Mouse (Mus musculus) WW6 (cell line): ENCODE data around the gene Chrna10.

ENCODE experiments used
- DNase-seq: peaks from one replicate; pipeline ENCODE4 v3.0.0-alpha.2; 2013; ENCODE audit warnings: low read depth, low spot score

Gene Chrna10

GRCm38 (mm10) chr7:102081784-102082183 is 34.8 kb downstream of the Chrna10 start:
- DNase-seq: no peak

- no peak for DNase-seq
Measured at GRCm38 (mm10) chr7:102080311-102080710, 36.3 kb downstream of the Chrna10 start.

GRCm38 (mm10) chr7:102078517-102078916 is 38.1 kb downstream of the Chrna10 start:
- no peak for DNase-seq

DNA sequence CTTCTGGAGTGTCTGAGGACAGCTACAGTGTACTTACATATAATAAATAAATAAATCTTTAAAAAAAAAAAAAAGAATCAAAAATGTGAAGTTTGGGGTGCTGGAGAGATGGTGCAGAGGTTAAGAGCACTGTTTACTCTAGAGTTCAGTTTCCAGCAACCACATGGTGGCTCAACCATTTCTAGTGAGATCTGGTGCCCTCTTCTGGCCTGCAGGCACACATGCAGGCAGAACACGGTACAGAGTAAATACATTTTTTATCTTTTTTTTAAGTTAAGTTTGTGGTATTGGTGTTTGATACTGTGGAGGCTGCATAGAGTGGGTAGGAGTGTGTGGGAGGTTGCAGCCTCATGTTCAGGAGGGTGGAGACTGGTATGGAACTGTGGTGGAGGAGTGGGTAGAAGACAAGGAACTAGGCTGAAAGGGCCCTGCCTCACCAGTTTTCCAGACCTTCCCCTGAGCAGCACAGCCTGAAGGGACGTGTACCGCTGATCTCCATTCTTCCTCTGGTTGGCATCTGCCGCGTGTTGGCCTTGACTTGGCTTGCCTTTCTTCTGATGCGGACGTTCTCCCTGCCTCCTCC is 39.8 kb downstream of the Chrna10 start:
- no peak for DNase-seq

GRCm38 (mm10) chr7:102066363-102066762 is 50.3 kb downstream of the Chrna10 start:
- no peak for DNase-seq

DNA sequence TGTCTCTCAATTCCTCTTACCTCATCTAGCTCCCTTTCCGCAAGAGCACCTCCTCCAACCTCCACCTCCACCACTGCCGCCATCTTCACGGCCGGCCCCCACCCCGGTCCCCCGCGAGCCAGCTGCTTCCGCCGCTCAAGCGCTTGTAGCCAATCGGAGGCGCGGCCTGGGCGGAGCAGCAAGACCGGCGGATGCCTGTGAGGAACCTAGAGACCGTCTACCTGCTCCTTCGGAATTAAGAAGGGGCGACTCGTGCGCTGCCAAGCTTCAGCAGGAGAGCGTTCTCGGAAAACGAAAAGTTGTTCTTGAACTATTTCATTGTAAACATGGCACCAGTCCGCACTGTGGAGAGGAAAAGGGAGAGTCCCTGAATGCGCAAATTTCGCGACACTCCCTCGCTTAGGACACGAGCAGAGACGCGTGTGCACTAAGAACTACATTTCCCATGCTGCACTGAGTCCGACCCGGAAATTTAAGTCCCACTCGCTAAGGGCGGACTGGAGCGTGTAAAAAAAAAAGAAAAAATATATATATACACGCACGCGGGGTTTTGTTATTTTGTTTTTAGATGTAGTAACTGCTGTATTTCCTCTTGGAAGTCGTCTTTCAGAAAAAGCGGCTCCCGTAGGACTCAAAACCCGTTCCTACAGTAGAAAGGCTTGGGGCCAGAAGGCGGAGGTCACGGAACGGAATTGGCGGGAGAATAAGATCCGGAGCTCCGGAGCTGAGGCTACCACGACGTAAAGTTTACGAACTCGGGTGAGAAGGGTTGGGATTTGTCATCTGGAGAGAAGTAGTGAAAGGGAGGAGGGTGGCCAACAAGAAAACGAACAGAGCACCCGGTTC is 51.4 kb downstream of the Chrna10 start, which contains the start of the genes Rnf121, Xndc1 and Xntrpc:
Rnf121 (minus strand) TSS at position 424 of the 846 bp plus-strand sequence.
Xndc1 (plus strand) TSS at position 466 of the 846 bp plus-strand sequence.
Xntrpc (plus strand) TSS at position 668 of the 846 bp plus-strand sequence.
- DNase-seq: peak; percentile 70

- DNase-seq: no peak
Measured at GRCm38 (mm10) chr7:102064655-102065045, 52.0 kb downstream of the Chrna10 start.

GRCm38 (mm10) chr7:102063891-102064290 is 52.7 kb downstream of the Chrna10 start:
- no peak for DNase-seq

DNA sequence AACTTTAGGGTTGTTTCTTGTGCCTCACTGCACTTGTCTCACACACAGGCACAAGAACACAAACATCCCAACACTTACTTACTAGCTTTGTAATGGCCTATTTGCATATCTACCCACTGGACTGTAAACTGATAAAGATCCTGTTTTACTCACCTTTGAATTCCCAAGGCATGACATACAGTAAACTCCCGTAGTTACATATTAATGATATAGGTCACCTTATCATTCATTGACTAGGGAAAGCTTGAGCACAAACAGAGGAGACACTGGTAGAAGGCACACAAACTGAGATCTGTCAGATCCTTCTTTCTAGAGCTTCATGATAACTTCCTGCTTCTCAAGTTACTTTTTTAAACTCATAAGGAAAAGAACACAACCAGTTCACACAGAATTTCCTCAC is 54.4 kb downstream of the Chrna10 start:
- DNase-seq: no peak

- DNase-seq: no peak
Measured at GRCm38 (mm10) chr7:102061353-102061752, 55.3 kb downstream of the Chrna10 start.
